In the genomic region with DNA sequence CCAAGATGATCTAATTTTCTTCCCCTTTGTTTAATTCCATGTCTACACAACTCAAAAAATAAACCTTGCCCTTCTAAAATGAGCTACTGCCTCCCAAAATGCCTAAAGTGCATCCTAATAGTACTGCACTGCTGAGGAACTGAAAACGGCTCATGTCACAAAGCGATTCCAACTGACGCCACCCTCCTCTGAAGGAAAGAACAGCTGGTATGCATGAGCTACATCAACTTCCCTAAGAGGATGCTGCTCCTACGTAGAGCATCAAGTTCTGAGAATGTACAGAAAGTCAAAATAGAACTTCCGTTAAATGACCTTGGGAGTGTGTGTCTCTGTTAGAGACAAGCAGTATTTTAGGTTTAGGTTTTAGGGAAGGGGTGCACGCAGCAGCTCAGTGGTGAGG, we compare ENCODE assay signal across 27 mouse cellular contexts.
"Had no signal": no experiment of that assay in that cellular context is flagged by ENCODE, and none has a peak within 500 bp of the region (broad histone marks: within the 10 kb centered on the region; RNA-seq: fewer than 3 reads in every experiment).

No protein-coding gene starts in this region.

- H3K9me3 ChIP-seq: heart, embryonic 10.5 days; heart, embryonic 12.5 days; hindbrain, embryonic 10.5 days; hindbrain, embryonic 12.5 days; intestine, embryonic 15.5 days; limb, embryonic 13.5 days; liver, embryonic 13.5 days; liver, embryonic 15.5 days had no signal

- ATAC-seq: hindbrain, embryonic 16.5 days; inflammation-experienced regulatory T-cells, adult 6 months; intestine, embryonic 15.5 days; intestine, postnatal 0 days; liver, postnatal 0 days had no signal

- H3K4me2 ChIP-seq: heart, embryonic 12.5 days; hindbrain, embryonic 12.5 days; hindbrain, embryonic 14.5 days; intestine, embryonic 15.5 days; limb, embryonic 13.5 days; liver, embryonic 11.5 days; liver, embryonic 13.5 days; liver, embryonic 15.5 days had no signal

- DNase-seq: gastrocnemius, postnatal 10 days; gastrocnemius, postnatal 36 days; heart, adult 18-20 months; heart, postnatal 10 days; heart, postnatal 4 days; kidney, adult 18-20 months; kidney, adult 8-10 months; kidney, postnatal 14 days; kidney, postnatal 36 days; layer of hippocampus, adult 9-11 months; layer of hippocampus, postnatal 36 days; liver; liver, embryonic 13.5 days; liver, postnatal 0 days had no signal

- H3K9ac ChIP-seq: heart, embryonic 12.5 days; hindbrain, embryonic 12.5 days; hindbrain, embryonic 14.5 days; intestine, embryonic 15.5 days; limb, embryonic 13.5 days; liver, embryonic 13.5 days; liver, embryonic 15.5 days; liver, postnatal 0 days had no signal

- H3K4me1 ChIP-seq: hindbrain, embryonic 10.5 days; hindbrain, embryonic 12.5 days; liver, embryonic 13.5 days; liver, embryonic 15.5 days had no signal

- H3K27me3 ChIP-seq: heart, embryonic 12.5 days; hindbrain, embryonic 12.5 days; intestine, embryonic 15.5 days; limb, embryonic 13.5 days; liver, embryonic 13.5 days; liver, embryonic 15.5 days had no signal

- H3K4me3 ChIP-seq: heart, embryonic 10.5 days; heart, embryonic 12.5 days; hindbrain, embryonic 10.5 days; hindbrain, embryonic 12.5 days; intestine, embryonic 15.5 days; left cerebral cortex, adult 2 months; limb, embryonic 13.5 days; liver, embryonic 13.5 days; liver, embryonic 15.5 days had no signal

- H3K27ac ChIP-seq: heart, embryonic 10.5 days; hindbrain, embryonic 10.5 days; hindbrain, embryonic 12.5 days; hindbrain, embryonic 14.5 days; intestine, embryonic 15.5 days; left cerebral cortex, adult 2 months; limb, embryonic 13.5 days; liver, embryonic 13.5 days; liver, embryonic 15.5 days had no signal
